Mouse (Mus musculus) cerebellum, adult 18-20 months (tissue): ENCODE data around the gene Gm11168.
A peak's percentile ranks its signal among the peaks of the same experiment; 100 is the strongest.
"Not testable (repeated sequence)": the region's sequence is repeated elsewhere in the genome, so short reads cannot be mapped to it uniquely, and the experiment has no call there.

Experiments
- DNase-seq, 2 experiments: peaks; one replicate each; pipeline ENCODE4 v3.0.0; 2021

Gene Gm11168

DNA sequence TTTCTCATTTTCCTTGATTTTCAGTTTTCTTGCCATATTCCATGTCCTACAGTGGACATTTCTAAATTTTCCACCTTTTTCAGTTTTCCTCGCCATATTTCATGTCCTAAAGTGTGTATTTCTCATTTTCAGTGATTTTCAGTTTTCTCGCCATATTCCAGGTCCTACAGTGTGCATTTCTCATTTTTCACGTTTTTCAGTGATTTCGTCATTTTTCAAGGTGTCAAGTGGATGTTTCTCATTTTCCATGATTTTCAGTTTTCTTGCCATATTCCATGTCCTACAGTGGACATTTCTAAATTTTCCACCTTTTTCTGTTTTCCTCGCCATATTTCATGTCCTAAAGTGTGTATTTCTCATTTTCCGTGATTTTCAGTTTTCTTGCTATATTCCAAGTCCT lies 22.5 kb downstream of the Gm11168 start:
- DNase-seq = peak; percentile 13 to 54

- DNase-seq = not testable (repeated sequence)
Observed at GRCm38 (mm10) chr9:3026136-3026535, 23.0 kb downstream of the Gm11168 start.

DNA sequence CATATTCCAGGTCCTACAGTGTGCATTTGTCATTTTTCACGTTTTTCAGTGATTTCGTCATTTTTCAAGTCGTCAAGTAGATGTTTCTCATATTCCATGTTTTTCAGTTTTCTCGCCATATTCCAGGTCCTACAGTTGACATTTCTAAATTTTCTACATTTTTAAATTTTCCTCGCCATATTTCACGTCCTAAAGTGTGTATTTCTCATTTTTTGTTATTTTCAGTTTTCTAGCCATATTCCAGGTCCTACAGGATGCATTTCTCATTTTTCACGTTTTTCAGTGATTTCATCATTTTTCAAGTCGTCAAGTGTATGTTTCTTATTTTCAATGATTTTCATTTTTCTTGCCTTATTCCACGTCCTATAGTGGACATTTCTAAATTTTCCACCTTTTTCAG lies 23.6 kb downstream of the Gm11168 start:
- DNase-seq = not testable (repeated sequence)

DNA sequence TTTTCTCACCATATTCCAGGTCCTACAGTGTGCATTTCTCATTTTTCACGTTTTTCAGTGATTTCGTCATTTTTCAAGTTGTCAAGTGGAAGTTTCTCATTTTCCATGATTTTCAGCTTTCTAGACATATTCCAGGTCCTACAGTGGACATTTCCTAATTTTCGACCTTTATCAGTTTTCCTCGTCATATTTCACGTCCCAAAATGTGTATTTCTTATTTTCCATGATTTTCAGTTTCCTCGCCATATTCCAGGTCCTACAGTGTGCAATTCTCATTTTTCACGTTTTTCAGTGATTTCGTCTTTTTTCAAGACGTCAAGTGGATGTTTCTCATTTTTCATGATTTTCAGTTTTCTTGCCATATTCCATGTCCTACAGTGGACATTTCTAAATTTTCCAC lies 24.1 kb downstream of the Gm11168 start:
- DNase-seq = not testable (repeated sequence)

DNA sequence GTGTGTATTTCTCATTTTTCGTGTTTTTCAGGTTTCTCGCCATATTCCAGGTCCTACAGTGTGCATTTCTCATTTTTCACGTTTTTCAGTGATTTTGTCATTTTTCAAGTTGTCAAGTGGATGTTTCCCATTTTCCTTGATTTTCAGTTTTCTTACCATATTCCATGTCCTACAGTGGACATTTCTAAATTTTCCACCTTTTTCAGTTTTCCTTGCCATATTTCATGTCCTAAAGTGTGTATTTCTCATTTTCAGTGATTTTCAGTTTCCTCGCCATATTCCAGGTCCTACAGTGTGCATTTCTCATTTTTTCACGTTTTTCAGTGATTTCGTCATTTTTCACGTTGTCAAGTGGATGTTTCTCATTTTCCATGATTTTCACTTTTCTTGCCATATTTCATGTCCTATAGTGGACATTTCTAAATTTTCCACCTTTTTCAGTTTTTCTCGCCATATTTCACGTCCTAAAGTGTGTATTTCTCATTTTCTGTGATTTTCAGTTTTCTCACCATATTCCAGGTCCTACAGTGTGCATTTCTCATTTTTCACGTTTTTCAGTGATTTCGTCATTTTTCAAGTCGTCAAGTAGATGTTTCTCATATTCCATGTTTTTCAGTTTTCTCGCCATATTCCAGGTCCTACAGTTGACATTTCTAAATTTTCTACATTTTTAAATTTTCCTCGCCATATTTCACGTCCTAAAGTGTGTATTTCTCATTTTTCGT lies 26.3 kb downstream of the Gm11168 start:
- peak; percentile 1 to 7 for DNase-seq

- not testable (repeated sequence) for DNase-seq
Observed at GRCm38 (mm10) chr9:3030677-3031318, 27.7 kb downstream of the Gm11168 start.

DNA sequence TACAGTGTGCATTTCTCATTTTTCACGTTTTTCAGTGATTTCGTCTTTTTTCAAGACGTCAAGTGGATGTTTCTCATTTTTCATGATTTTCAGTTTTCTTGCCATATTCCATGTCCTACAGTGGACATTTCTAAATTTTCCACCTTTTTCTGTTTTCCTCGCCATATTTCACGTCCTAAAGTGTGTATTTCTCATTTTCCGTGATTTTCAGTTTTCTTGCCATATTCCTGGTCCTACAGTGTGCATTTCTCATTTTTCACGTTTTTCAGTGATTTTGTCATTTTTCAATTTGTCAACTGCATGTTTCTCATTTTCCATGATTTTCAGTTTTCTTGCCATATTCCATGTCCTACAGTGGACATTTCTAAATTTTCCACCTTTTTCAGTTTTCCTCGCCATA lies 31.2 kb downstream of the Gm11168 start, which contains the start of gene Gm17535:
Gene Gm17535 (plus strand): TSS at position 301 of the 400 bp plus-strand sequence.
- DNase-seq = not testable (repeated sequence)

- not testable (repeated sequence) for DNase-seq
Observed at GRCm38 (mm10) chr9:3036577-3036976, 33.4 kb downstream of the Gm11168 start, which contains the start of gene Gm10715. Gm10715 (plus strand) TSS chr9:3036877.

DNA sequence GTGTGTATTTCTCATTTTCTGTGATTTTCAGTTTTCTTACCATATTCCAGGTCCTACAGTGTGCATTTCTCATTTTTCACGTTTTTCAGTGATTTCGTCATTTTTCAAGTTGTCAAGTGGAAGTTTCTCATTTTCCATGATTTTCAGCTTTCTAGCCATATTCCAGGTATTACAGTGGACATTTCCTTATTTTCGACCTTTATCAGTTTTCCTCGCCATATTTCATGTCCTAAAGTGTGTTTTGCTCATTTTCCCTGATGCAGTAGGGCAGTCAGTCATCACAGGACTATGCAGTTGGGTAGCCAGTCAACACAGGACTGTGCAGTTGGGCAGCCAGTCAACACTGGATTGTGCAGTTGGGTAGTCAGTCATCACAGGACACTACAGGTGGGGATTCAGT lies 35.0 kb downstream of the Gm11168 start:
- not testable (repeated sequence) for DNase-seq
